Mouse (Mus musculus) limb, embryonic 15.5 days (tissue): ENCODE measurements at regions not wholly inside any gene's neighbourhood (a gene's known extent, or its start where the extent isn't known, plus 50 kb on each side); places are given as distances from the start of the nearest gene placed in this dataset.

Experiments used
- ATAC-seq: fragments of 200-750 bp; cut with Nextera tagmentation; 2 replicates; pipeline ENCODE4 v1.8.0; 2017; ENCODE audit warnings: low read depth, moderate TSS enrichment; ENCODE audit not compliant: insufficient number of reproducible peaks, low FRiP score, low TSS enrichment
- H3K27ac ChIP-seq: fragments of 300-500 bp; sonication (generic); 2 replicates; pipeline ENCODE4 v1.5.1; 2015; ENCODE audit warnings: moderate library complexity, mild to moderate bottlenecking, inconsistent platforms
- H3K27me3 ChIP-seq: fragments of 300-500 bp; sonication (generic); 2 replicates; pipeline ENCODE4 v1.6.1; 2015; ENCODE audit warnings: inconsistent platforms
- H3K36me3 ChIP-seq: fragments of 300-500 bp; sonication (generic); 2 replicates; pipeline ENCODE4 v1.6.1; 2015; ENCODE audit warnings: inconsistent platforms
- H3K4me1 ChIP-seq: fragments of 300-500 bp; sonication (generic); 2 replicates; pipeline ENCODE4 v1.6.1; 2015; ENCODE audit warnings: inconsistent platforms
- H3K4me2 ChIP-seq: fragments of 300-500 bp; sonication (generic); 2 replicates; pipeline ENCODE4 v1.6.1; 2015; ENCODE audit warnings: mild to moderate bottlenecking, inconsistent platforms
- H3K4me3 ChIP-seq: fragments of 300-500 bp; sonication (generic); 2 replicates; pipeline ENCODE4 v1.5.1; 2015; ENCODE audit warnings: mild to moderate bottlenecking, inconsistent platforms
- H3K9ac ChIP-seq: fragments of 300-500 bp; sonication (generic); 2 replicates; pipeline ENCODE4 v1.6.1; 2015; ENCODE audit warnings: inconsistent platforms
- H3K9me3 ChIP-seq: fragments of 300-500 bp; sonication (generic); 2 replicates; pipeline ENCODE4 v1.6.1; 2016; ENCODE audit warnings: inconsistent platforms
- WGBS: fragments of 180-500 bp; shearing (Covaris S2); methylation state at CpG from one replicate; pipeline ENCODE4 v1.1.7; 2015; 5-methylcytosine and 5-hydroxymethylcytosine counted together

- ATAC-seq: no peak
- no peak overlapping the region for H3K4me3 ChIP-seq
- no peaks in the 10 kb centered on the region for H3K27me3 ChIP-seq
- 89% methylated on average over 2 of the region's 2 CpGs for WGBS
- H3K9me3 ChIP-seq: no peaks in the 10 kb centered on the region
- H3K4me1 ChIP-seq: no peaks in the 10 kb centered on the region
- H3K9ac ChIP-seq: no peak overlapping the region
- no peak overlapping the region for H3K27ac ChIP-seq
- no peak overlapping the region for H3K4me2 ChIP-seq
- no peaks in the 10 kb centered on the region for H3K36me3 ChIP-seq
Measured at GRCm38 (mm10) chr10:95124476-95124875, 179.8 kb upstream of the Plxnc1 start.

- no peak for ATAC-seq
- no peaks in the 10 kb centered on the region for H3K9me3 ChIP-seq
- 74% methylated on average over 4 of the region's 4 CpGs for WGBS
- H3K9ac ChIP-seq: no peak overlapping the region
- no peak overlapping the region for H3K4me2 ChIP-seq
- H3K36me3 ChIP-seq: no peaks in the 10 kb centered on the region
- H3K4me3 ChIP-seq: no peak overlapping the region
- H3K27ac ChIP-seq: no peak overlapping the region
- no peaks in the 10 kb centered on the region for H3K27me3 ChIP-seq
- H3K4me1 ChIP-seq: peaks cover 29% of the 10 kb centered on the region
Measured at GRCm38 (mm10) chr10:95120007-95120406, 175.4 kb upstream of the Plxnc1 start.

- no peak for ATAC-seq
- Histone ChIP-seq H3K4me1 (peaks cover 29% of the 10 kb centered on the region), H3K27me3 (no peaks in the 10 kb centered on the region), H3K9me3 (no peaks in the 10 kb centered on the region), H3K9ac (no peak overlapping the region), H3K27ac (peak overlapping the region; percentile 6; the same call in 1 of the 2 replicates), H3K36me3 (no peaks in the 10 kb centered on the region), H3K4me3 (no peak overlapping the region), H3K4me2 (no peak overlapping the region)
- 31% methylated on average over 8 of the region's 8 CpGs for WGBS
Measured at GRCm38 (mm10) chr10:95118786-95119351, 174.2 kb upstream of the Plxnc1 start.

GRCm38 (mm10) chr10:95117731-95118212 is 173.1 kb upstream of the Plxnc1 start:
- ATAC-seq: 0 out of 2 replicates have a peak, but pooled peaks have one; percentile 32
- H3K27me3 ChIP-seq: no peaks in the 10 kb centered on the region
- no peak overlapping the region for H3K4me2 ChIP-seq
- 15% methylated on average over 3 of the region's 3 CpGs for WGBS
- H3K27ac ChIP-seq: peak overlapping the region; percentile 70
- H3K4me1 ChIP-seq: peaks cover 29% of the 10 kb centered on the region
- H3K36me3 ChIP-seq: no peaks in the 10 kb centered on the region
- H3K9ac ChIP-seq: no peak overlapping the region
- no peaks in the 10 kb centered on the region for H3K9me3 ChIP-seq
- H3K4me3 ChIP-seq: no peak overlapping the region

GRCm38 (mm10) chr10:95117041-95117730 is 172.6 kb upstream of the Plxnc1 start:
- Histone ChIP-seq H3K27me3 (no peaks in the 10 kb centered on the region), H3K9ac (no peak overlapping the region), H3K36me3 (no peaks in the 10 kb centered on the region), H3K27ac (peak overlapping the region; percentile 70), H3K4me1 (peaks cover 30% of the 10 kb centered on the region), H3K4me2 (no peak overlapping the region), H3K4me3 (no peak overlapping the region), H3K9me3 (no peaks in the 10 kb centered on the region)
- WGBS: 35% methylated on average over 6 of the region's 6 CpGs
- ATAC-seq: peak; percentile 53; the same call in 1 of the 2 replicates

GRCm38 (mm10) chr10:95116579-95117011 is 172.0 kb upstream of the Plxnc1 start:
- Histone ChIP-seq H3K9ac (no peak overlapping the region), H3K4me3 (no peak overlapping the region), H3K4me2 (no peak overlapping the region), H3K9me3 (no peaks in the 10 kb centered on the region), H3K27me3 (no peaks in the 10 kb centered on the region), H3K4me1 (peaks cover 34% of the 10 kb centered on the region), H3K27ac (peak overlapping the region; percentile 70), H3K36me3 (no peaks in the 10 kb centered on the region)
- WGBS: 38% methylated on average over 3 of the region's 3 CpGs
- no peak for ATAC-seq

GRCm38 (mm10) chr10:95112837-95113388 is 168.3 kb upstream of the Plxnc1 start:
- Histone ChIP-seq H3K9ac (no peak overlapping the region), H3K4me1 (peaks cover 23% of the 10 kb centered on the region), H3K4me3 (no peak overlapping the region), H3K36me3 (no peaks in the 10 kb centered on the region), H3K4me2 (no peak overlapping the region), H3K9me3 (no peaks in the 10 kb centered on the region), H3K27me3 (no peaks in the 10 kb centered on the region), H3K27ac (no peak overlapping the region)
- 35% methylated on average over 9 of the region's 9 CpGs for WGBS
- ATAC-seq: no peak

GRCm38 (mm10) chr10:95112231-95112774 is 167.7 kb upstream of the Plxnc1 start:
- Histone ChIP-seq H3K36me3 (no peaks in the 10 kb centered on the region), H3K9ac (no peak overlapping the region), H3K27ac (no peak overlapping the region), H3K4me3 (no peak overlapping the region), H3K4me1 (peaks cover 22% of the 10 kb centered on the region), H3K4me2 (no peak overlapping the region), H3K27me3 (no peaks in the 10 kb centered on the region), H3K9me3 (no peaks in the 10 kb centered on the region)
- WGBS: 45% methylated on average over 14 of the region's 14 CpGs
- no peak for ATAC-seq

GRCm38 (mm10) chr10:95110786-95111185 is 166.2 kb upstream of the Plxnc1 start:
- ATAC-seq: no peak
- Histone ChIP-seq H3K4me2 (no peak overlapping the region), H3K27me3 (no peaks in the 10 kb centered on the region), H3K9ac (no peak overlapping the region), H3K9me3 (no peaks in the 10 kb centered on the region), H3K36me3 (no peaks in the 10 kb centered on the region), H3K4me1 (peaks cover 14% of the 10 kb centered on the region; the same call in 1 of the 2 replicates), H3K4me3 (no peak overlapping the region), H3K27ac (no peak overlapping the region)
- 87% methylated on average over 21 of the region's 21 CpGs for WGBS

GRCm38 (mm10) chr10:95109576-95109975 is 164.9 kb upstream of the Plxnc1 start:
- no peak for ATAC-seq
- 92% methylated on average over 2 of the region's 2 CpGs for WGBS
- no peaks in the 10 kb centered on the region for H3K36me3 ChIP-seq
- no peak overlapping the region for H3K4me2 ChIP-seq
- H3K27me3 ChIP-seq: no peaks in the 10 kb centered on the region
- no peak overlapping the region for H3K9ac ChIP-seq
- no peak overlapping the region for H3K27ac ChIP-seq
- no peaks in the 10 kb centered on the region for H3K9me3 ChIP-seq
- no peak overlapping the region for H3K4me3 ChIP-seq
- peaks cover 14% of the 10 kb centered on the region; the same call in 1 of the 2 replicates for H3K4me1 ChIP-seq

GRCm38 (mm10) chr10:95107532-95108251 is 163.1 kb upstream of the Plxnc1 start:
- peaks cover 14% of the 10 kb centered on the region; the same call in 1 of the 2 replicates for H3K4me1 ChIP-seq
- no peaks in the 10 kb centered on the region for H3K27me3 ChIP-seq
- H3K4me3 ChIP-seq: no peak overlapping the region
- H3K36me3 ChIP-seq: no peaks in the 10 kb centered on the region
- no peak overlapping the region for H3K4me2 ChIP-seq
- no peak overlapping the region for H3K9ac ChIP-seq
- no peaks in the 10 kb centered on the region for H3K9me3 ChIP-seq
- 23% methylated on average over 3 of the region's 3 CpGs for WGBS
- ATAC-seq: peak; percentile 62; the same call in 1 of the 2 replicates
- peak overlapping the region; percentile 77 for H3K27ac ChIP-seq
